Mouse (Mus musculus): ENCODE data around the gene Gm3239.
"Not testable (repeated sequence)": the region's sequence is repeated elsewhere in the genome, so short reads cannot be mapped to it uniquely, and the experiment has no call there.

Gm3239 gene

GRCm38 (mm10) chr14:4663892-4664291 lies at the start of gene Gm3239:
Gene Gm3239, plus strand, starts transcription at chr14:4664192.
- not testable (repeated sequence) for DNase-seq

DNA sequence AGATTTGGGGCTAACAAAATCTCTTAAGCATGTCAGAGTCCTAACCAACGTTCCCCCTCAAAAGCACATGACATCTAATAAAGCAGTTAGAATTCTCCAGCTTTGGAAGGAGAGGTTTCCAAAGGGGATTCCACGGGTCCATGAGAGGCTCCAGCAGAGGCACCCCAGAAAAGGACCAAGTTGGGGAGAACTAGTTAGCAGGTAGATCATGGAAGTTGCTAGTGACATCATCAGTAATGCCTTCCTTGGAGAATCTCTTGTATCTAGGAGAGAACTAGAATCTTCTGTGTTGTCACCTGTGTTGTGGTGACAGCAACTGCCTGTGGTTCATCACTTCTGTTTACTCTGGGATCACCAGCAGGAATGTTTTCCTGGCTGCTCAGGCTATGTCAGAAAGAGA lies 31.9 kb upstream of the Gm3239 start, which contains the start of gene Gm8159:
TSS of gene Gm8159 (plus strand) at position 301 of the 400 bp plus-strand sequence.
- not testable (repeated sequence) for DNase-seq

DNA sequence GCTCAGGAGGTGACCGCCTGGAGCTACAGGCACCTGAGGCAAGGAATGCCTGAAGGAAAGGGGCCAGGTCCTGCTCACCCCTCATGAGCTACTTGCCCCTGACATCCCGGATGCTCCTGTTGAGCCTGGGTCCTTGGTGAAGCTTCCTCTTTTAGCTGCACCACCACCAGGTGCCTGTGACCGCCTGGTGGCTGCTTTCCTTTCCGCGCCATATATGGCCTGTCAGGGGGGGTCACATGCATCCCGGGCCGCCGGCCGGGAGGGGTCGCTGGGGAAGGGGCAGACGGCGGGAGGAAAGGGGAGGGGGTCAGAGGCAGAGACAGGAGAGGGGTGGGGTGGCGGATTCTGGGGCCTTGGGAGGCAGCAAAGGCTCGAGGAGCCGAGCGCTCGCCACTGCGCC lies 14.7 kb upstream of the Gm3239 start:
- peak; percentile 11 to 35 for DNase-seq

GRCm38 (mm10) chr14:4650324-4650723 lies 13.7 kb upstream of the Gm3239 start:
- DNase-seq, result peak; percentile 45 to 46

- not testable (repeated sequence) for DNase-seq
Measured at GRCm38 (mm10) chr14:4708938-4709337, 44.9 kb downstream of the Gm3239 start, which contains the start of gene Gm7876. Gene Gm7876, plus strand, starts transcription at chr14:4709238.

All from kidney, postnatal 4 days (tissue).